Mouse (Mus musculus) spleen, embryonic (tissue): ENCODE measurements around the gene Nadsyn1.

Source experiments
- CTCF ChIA-PET: fragments of 350-600 bp; sonication (Branson Sonifier 250); formaldehyde crosslinking; loops from one replicate; lab custom pipeline; 2022; lab: Charles Lee

Nadsyn1 gene

DNA sequence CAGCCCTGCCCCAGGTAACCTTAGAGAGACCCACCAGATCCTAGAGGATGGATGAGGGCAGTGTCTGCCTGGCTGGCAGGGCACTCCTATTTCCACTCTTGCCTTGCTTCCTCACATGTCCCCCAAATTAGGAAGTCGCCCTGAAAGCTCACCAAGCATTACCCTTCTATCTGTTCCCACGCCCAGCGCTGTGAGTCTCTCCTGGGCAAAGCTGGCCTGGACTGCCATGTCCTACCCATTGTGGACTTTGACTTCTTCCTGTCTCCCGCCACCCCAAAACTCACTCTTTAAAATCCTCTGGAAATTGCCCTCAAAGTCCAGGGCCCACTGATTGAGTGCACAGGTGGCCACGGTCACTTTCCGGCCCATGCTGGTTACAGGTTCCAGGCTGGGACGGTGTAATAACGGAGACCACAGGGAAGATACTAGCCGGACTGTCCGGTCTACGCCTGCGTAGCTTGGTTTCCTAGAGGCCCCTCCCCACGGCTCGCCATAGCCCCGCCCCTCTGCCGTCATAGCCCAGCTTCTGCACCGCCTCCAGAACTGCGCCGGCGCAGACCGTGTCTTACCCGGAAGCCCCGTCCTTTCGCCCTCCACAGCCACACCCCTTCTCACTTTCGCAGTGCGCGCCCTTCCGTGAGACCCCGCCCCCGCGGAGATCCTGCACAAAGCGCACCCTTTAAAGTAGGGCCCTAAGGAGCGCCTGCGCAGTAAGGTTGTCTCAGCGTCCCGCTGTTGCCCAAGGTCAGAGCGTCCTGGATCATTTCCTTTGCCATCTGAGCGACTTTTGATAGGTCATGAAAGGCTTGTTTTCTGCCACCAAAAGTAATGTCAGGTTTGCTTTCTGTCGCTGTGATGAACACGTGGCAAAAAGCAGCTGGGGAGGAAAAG is at the start of gene Nadsyn1, which contains the start of gene Dhcr7:
Gene Nadsyn1, minus strand, starts transcription at position 475 of the 891 bp plus-strand sequence.
Gene Dhcr7, plus strand, starts transcription at position 771 of the 891 bp plus-strand sequence.
- CTCF ChIA-PET: interaction anchor here (0.6 kb wide), 1 partner anchor 85 kb away, joined by 4 read pairs; no protein-coding TSS in a partner anchor

GRCm38 (mm10) chr7:143868874-143869273 is 46.2 kb upstream of the Nadsyn1 start:
- CTCF ChIA-PET: no interaction called here

- CTCF ChIA-PET: no interaction called here
These were observed 43.9 kb upstream of the Nadsyn1 start, which contains the start of gene Gm498 for GRCm38 (mm10) chr7:143866538-143866937. Gm498 (plus strand) TSS chr7:143866838.

DNA sequence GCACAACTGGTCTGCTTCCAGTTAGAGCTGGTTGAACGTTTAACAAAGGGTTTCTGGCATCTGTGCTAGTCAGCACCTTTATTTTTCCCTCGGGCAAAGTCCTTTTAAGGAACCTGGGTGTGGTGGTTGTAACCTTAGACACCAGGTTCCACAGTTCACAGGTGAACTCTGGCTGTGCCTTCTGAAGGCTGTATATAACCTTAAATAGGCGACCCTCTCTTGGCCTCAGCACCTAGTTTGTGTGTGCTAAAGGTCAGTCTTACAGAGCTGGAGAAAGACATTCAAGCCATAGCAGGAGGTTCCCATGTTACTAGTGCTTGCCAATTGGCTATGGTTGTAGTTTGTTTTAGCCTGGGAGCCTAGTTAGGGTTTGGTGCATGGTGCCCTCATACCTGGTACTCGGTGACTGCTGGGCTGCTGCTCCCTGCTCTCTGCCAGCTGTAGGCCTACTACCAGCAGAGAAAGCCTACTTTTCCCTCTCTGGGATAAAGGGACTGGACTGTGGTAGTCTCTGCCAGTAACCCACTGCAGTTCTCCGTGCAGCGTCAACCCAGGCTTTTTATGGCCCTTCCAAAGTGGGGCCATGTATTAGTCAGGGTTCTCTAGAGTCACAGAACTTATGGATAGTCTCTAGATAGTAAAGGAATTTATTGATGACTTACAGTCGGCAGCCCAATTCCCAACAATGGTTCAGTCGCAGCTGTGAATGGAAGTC is 26.3 kb upstream of the Nadsyn1 start:
- CTCF ChIA-PET: no interaction called here

GRCm38 (mm10) chr7:143848127-143848767 is 25.6 kb upstream of the Nadsyn1 start:
- CTCF ChIA-PET: no interaction called here

DNA sequence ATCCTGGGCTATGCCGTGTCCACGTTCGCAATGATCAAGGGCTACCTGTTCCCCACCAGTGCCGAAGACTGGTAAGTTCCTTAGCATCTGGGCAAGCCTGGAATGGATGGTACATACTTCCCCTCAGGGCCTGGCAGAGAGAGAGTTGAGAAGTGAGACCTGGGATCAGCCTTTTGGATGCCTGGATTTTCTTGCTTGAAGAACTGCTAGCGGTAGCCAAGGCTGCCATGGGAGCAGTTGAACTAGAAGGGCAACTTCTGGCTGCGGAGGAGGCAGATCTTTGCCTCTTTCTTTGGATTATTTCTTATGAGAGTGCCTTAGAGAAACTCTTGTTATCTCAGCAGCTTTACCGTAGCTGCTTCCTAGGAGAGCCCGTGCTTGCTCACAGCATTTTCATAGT is 18.7 kb upstream of the Nadsyn1 start:
- CTCF ChIA-PET: no interaction called here

DNA sequence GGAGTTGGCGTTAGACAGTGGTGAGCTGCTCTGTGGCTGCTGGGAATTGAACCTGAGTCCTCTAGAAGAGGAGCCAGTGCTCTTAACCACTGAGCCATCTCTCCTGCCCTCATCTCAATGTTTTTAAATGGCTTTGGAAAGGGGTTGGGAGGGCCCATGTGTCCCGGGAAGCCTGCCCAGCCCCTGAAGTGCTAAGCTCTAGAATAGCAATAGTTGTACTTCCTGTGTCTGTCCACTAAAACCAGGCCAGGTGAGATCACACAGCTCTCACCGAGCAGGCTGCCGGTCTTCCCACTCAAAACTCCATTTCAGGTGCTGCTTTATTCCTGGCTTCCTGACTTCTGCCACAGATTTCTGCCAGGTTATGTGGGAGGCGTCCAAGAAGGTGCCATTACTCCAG is 17.5 kb upstream of the Nadsyn1 start:
- CTCF ChIA-PET: no interaction called here

GRCm38 (mm10) chr7:143837705-143838358 is 15.2 kb upstream of the Nadsyn1 start:
- CTCF ChIA-PET: no interaction called here

GRCm38 (mm10) chr7:143834972-143835371 is 12.3 kb upstream of the Nadsyn1 start:
- CTCF ChIA-PET: no interaction called here

- CTCF ChIA-PET: no interaction called here
These were observed 11.7 kb upstream of the Nadsyn1 start for GRCm38 (mm10) chr7:143834316-143834715.

- CTCF ChIA-PET: no interaction called here
These were observed 11.0 kb upstream of the Nadsyn1 start for GRCm38 (mm10) chr7:143833581-143834190.

DNA sequence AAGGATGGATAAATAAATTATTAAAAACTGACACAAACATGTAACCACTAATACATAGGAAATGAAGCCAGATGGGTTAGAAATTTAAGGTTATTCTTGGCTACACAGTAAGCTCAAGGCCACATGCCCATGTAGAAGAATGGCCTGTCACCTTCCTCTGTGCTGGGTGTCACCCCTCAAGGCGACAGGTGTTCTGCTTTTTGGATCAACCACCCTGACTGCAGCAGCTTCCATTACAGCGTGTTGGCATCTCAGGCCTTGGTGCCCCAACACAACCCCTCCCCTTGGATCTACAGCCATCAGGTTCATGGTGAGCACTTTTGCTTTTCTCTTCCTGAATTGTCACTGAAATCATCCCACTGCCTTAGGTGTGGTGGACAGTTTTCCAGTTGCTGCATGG is 10.0 kb upstream of the Nadsyn1 start:
- CTCF ChIA-PET: interaction anchor here (0.6 kb wide), 1 partner anchor 1604 kb away, joined by 3 read pairs; no protein-coding TSS in a partner anchor

DNA sequence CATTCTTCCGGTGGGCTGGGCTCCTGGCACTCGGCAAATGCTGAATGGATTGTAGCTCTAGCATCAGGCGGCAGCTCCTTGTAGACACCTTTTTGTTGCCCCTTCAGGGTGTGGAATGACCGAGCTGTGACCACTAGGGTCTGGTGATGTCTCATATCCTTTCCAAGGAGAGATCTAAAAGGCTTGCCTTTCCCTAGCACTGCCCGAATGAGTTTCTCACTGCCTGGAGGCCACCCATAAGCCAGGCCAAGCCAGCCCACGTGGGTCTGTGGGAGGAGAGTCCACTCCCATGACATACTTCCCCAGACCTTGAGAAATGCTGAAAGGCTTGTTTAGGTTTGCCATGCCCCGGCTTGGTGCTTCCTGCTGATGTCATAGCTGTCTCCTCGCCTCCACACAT is 9.5 kb upstream of the Nadsyn1 start:
- CTCF ChIA-PET: no interaction called here

DNA sequence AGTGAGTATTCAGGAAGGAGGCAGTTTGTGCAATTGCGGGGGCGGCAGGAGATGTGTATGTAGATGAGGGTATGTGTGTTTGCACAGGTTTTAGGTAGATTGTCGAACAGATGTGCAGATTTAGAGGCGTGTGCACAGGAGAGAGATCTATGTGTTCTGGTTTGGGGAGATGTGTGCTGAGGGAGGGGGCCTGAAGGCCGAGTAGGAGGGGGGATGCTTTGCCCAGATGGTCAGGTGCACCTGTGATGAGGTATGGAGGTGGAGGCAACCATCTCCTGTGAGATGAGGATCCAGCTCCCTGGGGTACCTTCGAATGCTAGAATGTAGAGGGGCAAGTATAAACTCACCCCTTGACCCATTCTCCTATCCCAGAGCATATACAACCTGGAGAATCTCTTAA is 7.8 kb upstream of the Nadsyn1 start:
- CTCF ChIA-PET: no interaction called here

GRCm38 (mm10) chr7:143829504-143830331 is 7.1 kb upstream of the Nadsyn1 start:
- CTCF ChIA-PET: interaction anchor here (0.9 to 1.5 kb wide), 2 partner anchors 8 to 15 kb away, joined by 3 to 4 read pairs; no protein-coding TSS in a partner anchor

GRCm38 (mm10) chr7:143826985-143827384 is 4.3 kb upstream of the Nadsyn1 start:
- CTCF ChIA-PET: no interaction called here

DNA sequence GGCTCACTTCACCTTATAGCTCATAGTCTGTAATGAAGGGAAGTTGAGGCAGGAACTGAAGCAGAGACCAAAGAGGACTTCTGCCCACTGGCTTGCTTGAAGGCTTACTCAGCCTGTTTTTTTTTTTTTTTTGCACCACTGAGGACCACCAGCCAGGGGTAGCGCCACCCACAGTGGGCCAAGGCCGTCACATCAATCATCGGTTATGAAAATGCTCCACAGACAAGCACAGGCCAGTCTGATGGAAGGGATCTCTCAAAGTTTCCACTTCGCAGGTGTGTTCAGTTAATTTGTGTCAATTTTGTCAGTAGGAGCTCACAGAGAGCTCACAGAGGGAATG is 587 bp upstream of the Nadsyn1 start:
- CTCF ChIA-PET: interaction anchor here (0.6 kb wide), 1 partner anchor 84 kb away, joined by 4 read pairs; no protein-coding TSS in a partner anchor

DNA sequence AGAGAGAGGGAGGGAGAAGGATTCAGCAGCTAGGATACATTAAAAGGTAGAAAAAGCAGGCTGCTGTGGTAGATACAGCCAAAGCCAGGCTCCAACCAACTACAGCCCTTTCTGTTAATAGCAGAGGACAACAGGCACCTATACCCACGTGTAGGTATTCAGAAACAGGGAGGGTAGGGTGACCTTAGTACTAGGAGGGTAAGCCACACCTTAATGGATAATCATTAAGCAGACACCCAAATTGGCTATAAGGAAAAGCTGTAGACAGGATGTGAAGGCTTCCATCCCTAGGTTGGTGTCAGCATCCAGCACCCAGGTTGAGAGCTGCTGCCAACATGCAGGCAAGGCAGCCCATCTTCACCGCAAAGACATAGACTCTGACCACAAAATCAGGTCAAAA is 1.4 kb downstream of the Nadsyn1 start:
- CTCF ChIA-PET: interaction anchor here (1.0 kb wide), 1 partner anchor 8 kb away, joined by 3 read pairs; no protein-coding TSS in a partner anchor

- CTCF ChIA-PET: interaction anchor here (1.1 kb wide), 1 partner anchor 35 kb away, joined by 3 read pairs; the partner anchor contains the start of gene Mrgpre
These were observed 3.4 kb downstream of the Nadsyn1 start for GRCm38 (mm10) chr7:143819201-143819600.

DNA sequence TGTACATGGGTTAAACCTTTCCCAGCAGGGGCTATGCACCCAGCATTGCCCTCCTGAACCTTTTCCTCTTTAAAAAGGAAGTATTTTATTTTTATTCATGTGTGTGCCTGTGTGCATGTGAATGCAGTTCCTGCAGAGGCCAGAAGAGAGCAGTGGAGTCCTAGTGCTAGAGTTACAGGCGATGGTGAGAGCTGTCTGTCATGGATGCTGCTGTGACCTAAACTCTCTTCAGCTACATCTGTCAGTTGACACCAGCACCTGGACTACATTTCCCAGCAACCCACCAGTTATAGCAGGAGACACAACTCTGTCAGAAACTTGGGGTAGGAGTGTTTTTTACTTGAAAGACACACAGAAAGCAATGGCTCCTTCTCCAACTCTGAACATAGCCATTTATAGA is 13.7 kb downstream of the Nadsyn1 start:
- CTCF ChIA-PET: interaction anchor here (0.6 kb wide), 1 partner anchor 279 kb away, joined by 3 read pairs; no protein-coding TSS in a partner anchor
